8 mouse cellular contexts compared by ENCODE assay signal in genomic region chr6:54391765-54392164, GRCm38 (mm10). TPM values are rescaled to one million over a fixed set of nuclear protein-coding genes. Genes with fewer than 3 reads are reported as not detected.
DNase-seq lines count a peak whose midpoint lies in the region.

No protein-coding gene starts in this region.

- peaks cover 18% of the 10 kb centered on the region for H3K27me3 ChIP-seq in heart, embryonic 10.5 days (ENCODE audit: insufficient read depth, poor library complexity, severe bottlenecking)

- H3K27ac ChIP-seq in heart, embryonic 10.5 days = no peak overlapping the region

- H3K4me1 ChIP-seq in heart, embryonic 10.5 days = no peaks in the 10 kb centered on the region

- no peaks in the 10 kb centered on the region for H3K36me3 ChIP-seq in heart, embryonic 10.5 days

- H3K4me3 ChIP-seq in heart, embryonic 10.5 days = no peak overlapping the region

- WGBS in heart, embryonic 10.5 days = 6% methylated on average over 3 of the region's 3 CpGs

- H3K9me3 ChIP-seq in heart, embryonic 10.5 days = no peaks in the 10 kb centered on the region

- DNase-seq in heart, adult 11 months = peak; percentile 75
- DNase-seq in heart, embryonic 10.5 days (ENCODE audit: low spot score) = no peak
- peak; percentile 35 for DNase-seq in thymus, postnatal 14 days
- DNase-seq in thymus, adult 18-20 months = no peak
- peak; percentile 80 to 83 for DNase-seq in cerebellum, postnatal 14 days
- peak; percentile 78 for DNase-seq in kidney, postnatal 10 days
- peak; percentile 15 for DNase-seq in naive thymus-derived CD4-positive, alpha-beta T cell, adult 2 months (ENCODE audit: low read depth)
- DNase-seq in B cell, adult 2 months = no peak

RNA-seq across cellular contexts. Expression of gene Wipf3, which starts 37.6 kb away (rescaled TPM):
- 1.0 and 1.8 TPM in 2 replicates for polyA plus RNA-seq in heart, embryonic 10.5 days (2016; fragmentation: Nextera tagmentation; extraction: Ambion mirVana)

Comparison
In these comparisons a context has a peak if more than half of its experiments do, and no peak if none do; other contexts are left out.
1. DNase-seq: peak in heart, adult 11 months (single experiment), thymus, postnatal 14 days (single experiment), cerebellum, postnatal 14 days (2 of 2), kidney, postnatal 10 days (single experiment) and naive thymus-derived CD4-positive, alpha-beta T cell, adult 2 months (single experiment); none in heart, embryonic 10.5 days (single experiment), thymus, adult 18-20 months (0 of 2) and B cell, adult 2 months (0 of 2).